Mouse (Mus musculus) intestine, embryonic 15.5 days (tissue): ENCODE results near the gene Klhl31. TPM values are rescaled to one million over a fixed set of nuclear protein-coding genes. Genes with fewer than 3 reads are reported as not detected.

Experiments
- ATAC-seq: fragments of 200-750 bp; cut with Nextera tagmentation; 2 replicates; pipeline ENCODE4 v1.8.0; 2017; ENCODE audit warnings: moderate TSS enrichment, moderate library complexity
- H3K27ac ChIP-seq: fragments of 300-500 bp; sonication (generic); 2 replicates; pipeline ENCODE4 v1.5.1; 2015; ENCODE audit warnings: mild to moderate bottlenecking, inconsistent platforms
- H3K27me3 ChIP-seq: fragments of 300-500 bp; sonication (generic); replicated peaks from 2 replicates; pipeline ENCODE4 v1.6.1; 2015; ENCODE audit warnings: inconsistent platforms
- H3K36me3 ChIP-seq: fragments of 300-500 bp; sonication (generic); 2 replicates; pipeline ENCODE4 v1.6.1; 2015; ENCODE audit warnings: inconsistent platforms
- H3K4me1 ChIP-seq: fragments of 300-500 bp; sonication (generic); replicated peaks from 2 replicates; pipeline ENCODE4 v1.6.1; 2015; ENCODE audit warnings: inconsistent platforms
- H3K4me2 ChIP-seq: fragments of 300-500 bp; sonication (generic); replicated peaks from 2 replicates; pipeline ENCODE4 v1.6.1; 2015; ENCODE audit warnings: mild to moderate bottlenecking, inconsistent platforms
- H3K4me3 ChIP-seq: fragments of 300-500 bp; sonication (generic); replicated peaks from 2 replicates; pipeline ENCODE4 v1.5.1; 2015; ENCODE audit warnings: inconsistent platforms
- H3K9ac ChIP-seq: fragments of 300-500 bp; sonication (generic); 2 replicates; pipeline ENCODE4 v1.6.1; 2015; ENCODE audit warnings: inconsistent platforms
- H3K9me3 ChIP-seq: fragments of 300-500 bp; sonication (generic); 2 replicates; pipeline ENCODE4 v1.6.1; 2016; ENCODE audit warnings: inconsistent platforms
- WGBS: fragments of 180-500 bp; shearing (Covaris S2); methylation state at CpG from one replicate; pipeline ENCODE4 v1.1.7; 2015; 5-methylcytosine and 5-hydroxymethylcytosine counted together
- polyA plus RNA-seq: library from polyadenylated mRNA; unstranded; fragments of >200 nt; fragmentation: Nextera tagmentation; extraction: Ambion mirVana; gene quantifications from 2 replicates; pipeline ENCODE4 v1.2.1, GENCODE M21; 2015

Gene Klhl31
- polyA plus RNA-seq, 1 experiment from 2014 or later = 0.29 TPM

DNA sequence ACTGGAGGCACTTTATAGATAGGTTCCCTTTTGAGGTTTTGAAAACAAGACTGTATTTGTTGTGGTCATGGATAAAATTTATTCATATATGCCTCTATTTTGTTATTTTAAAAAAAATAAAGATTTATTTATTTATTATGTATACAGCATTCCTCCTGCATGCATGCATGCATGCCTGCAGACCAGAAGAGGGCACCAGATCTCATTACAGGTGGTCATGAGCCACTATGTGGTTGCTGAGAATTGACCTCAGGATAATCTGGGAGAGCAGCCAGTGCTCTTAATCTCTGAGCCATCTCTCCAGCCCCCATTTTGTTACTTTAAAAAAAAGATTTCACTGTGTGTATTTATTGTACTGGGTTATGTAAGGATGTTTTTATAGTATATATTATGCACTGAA is 25.5 kb upstream of the Klhl31 start:
- no peaks in the 10 kb centered on the region for H3K27me3 ChIP-seq
- H3K4me3 ChIP-seq = no peak overlapping the region
- no peaks in the 10 kb centered on the region for H3K36me3 ChIP-seq
- no peak overlapping the region for H3K27ac ChIP-seq
- H3K4me2 ChIP-seq = no peak overlapping the region
- no peaks in the 10 kb centered on the region for H3K9me3 ChIP-seq
- H3K4me1 ChIP-seq = no peaks in the 10 kb centered on the region
- no peak for ATAC-seq
- H3K9ac ChIP-seq = no peak overlapping the region

- WGBS = 53% methylated on average over 4 of the region's 4 CpGs
- Histone ChIP-seq H3K27ac (no peak overlapping the region), H3K4me3 (no peak overlapping the region), H3K9me3 (no peaks in the 10 kb centered on the region), H3K4me2 (no peak overlapping the region), H3K4me1 (no peaks in the 10 kb centered on the region), H3K36me3 (no peaks in the 10 kb centered on the region), H3K9ac (no peak overlapping the region), H3K27me3 (no peaks in the 10 kb centered on the region)
- ATAC-seq = peak; percentile 86
These were observed 24.0 kb upstream of the Klhl31 start for GRCm38 (mm10) chr9:77612349-77612748.

DNA sequence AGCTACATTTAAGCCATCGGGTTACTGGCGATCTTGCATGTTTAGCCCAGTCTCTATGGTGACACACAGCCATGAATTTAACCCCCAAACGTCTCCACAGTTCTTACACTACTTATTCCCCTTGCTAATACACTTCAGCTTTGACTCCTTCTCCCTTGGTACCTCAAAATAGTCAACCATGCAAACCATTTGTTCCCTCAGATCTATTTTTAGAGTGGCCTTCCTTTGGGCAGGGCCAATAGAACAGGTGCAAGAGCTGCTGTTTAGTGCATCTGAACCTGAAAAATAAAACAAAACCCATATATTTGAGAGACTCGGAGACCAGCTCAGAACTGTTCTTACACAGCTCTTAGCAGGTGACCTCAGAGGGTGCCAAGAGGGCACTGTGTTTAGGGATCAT is 20.4 kb upstream of the Klhl31 start:
- WGBS = 65% methylated on average over 4 of the region's 4 CpGs
- ATAC-seq = no peak
- Histone ChIP-seq H3K9me3 (no peaks in the 10 kb centered on the region), H3K4me1 (no peaks in the 10 kb centered on the region), H3K27me3 (no peaks in the 10 kb centered on the region), H3K4me3 (no peak overlapping the region), H3K36me3 (no peaks in the 10 kb centered on the region), H3K9ac (no peak overlapping the region), H3K4me2 (no peak overlapping the region), H3K27ac (no peak overlapping the region)

GRCm38 (mm10) chr9:77616796-77617195 is 19.5 kb upstream of the Klhl31 start:
- Histone ChIP-seq H3K27ac (no peak overlapping the region), H3K4me1 (no peaks in the 10 kb centered on the region), H3K9me3 (no peaks in the 10 kb centered on the region), H3K4me2 (no peak overlapping the region), H3K4me3 (no peak overlapping the region), H3K9ac (no peak overlapping the region), H3K36me3 (no peaks in the 10 kb centered on the region), H3K27me3 (no peaks in the 10 kb centered on the region)
- no peak for ATAC-seq
- WGBS = 55% methylated on average over 4 of the region's 4 CpGs

DNA sequence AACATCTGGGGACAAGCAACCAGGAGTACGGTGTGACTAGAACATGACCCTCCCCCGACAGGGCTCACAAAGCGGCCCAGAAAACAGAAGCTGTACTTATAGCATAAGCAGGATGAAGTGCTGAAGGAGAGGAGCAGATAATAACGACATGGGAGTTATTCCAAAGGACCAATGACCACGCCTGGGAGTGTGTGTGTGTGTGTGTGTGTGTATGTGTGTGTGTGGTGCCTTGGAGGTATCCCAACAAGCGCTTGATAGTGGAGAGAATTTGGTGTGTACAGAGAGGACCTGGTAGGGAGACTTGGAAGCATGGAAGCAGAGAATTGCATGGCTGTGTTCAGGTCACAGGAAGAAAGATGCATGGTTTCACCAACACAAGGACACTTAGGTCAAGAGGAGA is 18.5 kb upstream of the Klhl31 start:
- WGBS = 64% methylated on average over 6 of the region's 6 CpGs
- Histone ChIP-seq H3K27me3 (no peaks in the 10 kb centered on the region), H3K4me1 (no peaks in the 10 kb centered on the region), H3K9ac (no peak overlapping the region), H3K4me2 (no peak overlapping the region), H3K36me3 (no peaks in the 10 kb centered on the region), H3K27ac (no peak overlapping the region), H3K9me3 (no peaks in the 10 kb centered on the region), H3K4me3 (no peak overlapping the region)
- no peak for ATAC-seq

DNA sequence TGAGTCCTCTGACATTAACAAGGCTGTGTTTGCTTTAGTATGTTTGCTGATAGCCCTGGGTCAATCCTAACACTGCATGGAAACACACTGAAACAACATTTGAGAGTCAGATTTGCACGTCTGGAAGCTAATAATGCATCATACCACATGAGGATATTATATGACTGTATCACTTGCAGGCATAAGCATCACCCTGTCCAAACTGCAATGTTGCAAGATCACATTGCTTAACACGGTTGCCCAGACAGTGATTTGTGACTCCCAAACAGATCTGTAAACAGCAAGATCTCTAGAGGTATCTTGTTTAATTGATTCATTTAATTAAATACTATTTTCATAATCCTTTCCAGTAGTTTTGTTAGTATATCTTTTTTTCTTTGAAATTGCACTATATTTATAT is 17.9 kb upstream of the Klhl31 start:
- no peaks in the 10 kb centered on the region for H3K27me3 ChIP-seq
- no peak overlapping the region for H3K4me3 ChIP-seq
- no peaks in the 10 kb centered on the region for H3K9me3 ChIP-seq
- no peak for ATAC-seq
- 60% methylated on average over 2 of the region's 2 CpGs for WGBS
- H3K9ac ChIP-seq = no peak overlapping the region
- H3K36me3 ChIP-seq = no peaks in the 10 kb centered on the region
- no peaks in the 10 kb centered on the region for H3K4me1 ChIP-seq
- H3K4me2 ChIP-seq = no peak overlapping the region
- no peak overlapping the region for H3K27ac ChIP-seq

GRCm38 (mm10) chr9:77620077-77620476 is 16.2 kb upstream of the Klhl31 start:
- H3K27ac ChIP-seq = no peak overlapping the region
- 87% methylated on average over 6 of the region's 6 CpGs for WGBS
- no peaks in the 10 kb centered on the region for H3K36me3 ChIP-seq
- no peak for ATAC-seq
- H3K9ac ChIP-seq = no peak overlapping the region
- H3K4me2 ChIP-seq = no peak overlapping the region
- no peak overlapping the region for H3K4me3 ChIP-seq
- H3K27me3 ChIP-seq = no peaks in the 10 kb centered on the region
- H3K9me3 ChIP-seq = no peaks in the 10 kb centered on the region
- H3K4me1 ChIP-seq = no peaks in the 10 kb centered on the region

GRCm38 (mm10) chr9:77620482-77620881 is 15.8 kb upstream of the Klhl31 start:
- Histone ChIP-seq H3K27me3 (no peaks in the 10 kb centered on the region), H3K4me1 (no peaks in the 10 kb centered on the region), H3K4me2 (no peak overlapping the region), H3K4me3 (no peak overlapping the region), H3K9me3 (no peaks in the 10 kb centered on the region), H3K36me3 (no peaks in the 10 kb centered on the region), H3K9ac (no peak overlapping the region), H3K27ac (no peak overlapping the region)
- ATAC-seq = no peak
- WGBS = 52% methylated on average over 2 of the region's 2 CpGs

GRCm38 (mm10) chr9:77622874-77623273 is 13.4 kb upstream of the Klhl31 start:
- no peaks in the 10 kb centered on the region for H3K36me3 ChIP-seq
- H3K27me3 ChIP-seq = no peaks in the 10 kb centered on the region
- no peak overlapping the region for H3K4me3 ChIP-seq
- no peak overlapping the region for H3K4me2 ChIP-seq
- no peaks in the 10 kb centered on the region for H3K9me3 ChIP-seq
- H3K27ac ChIP-seq = no peak overlapping the region
- WGBS = 82% methylated on average over 1 of the region's 1 CpGs
- no peak overlapping the region for H3K9ac ChIP-seq
- H3K4me1 ChIP-seq = no peaks in the 10 kb centered on the region
- ATAC-seq = no peak

DNA sequence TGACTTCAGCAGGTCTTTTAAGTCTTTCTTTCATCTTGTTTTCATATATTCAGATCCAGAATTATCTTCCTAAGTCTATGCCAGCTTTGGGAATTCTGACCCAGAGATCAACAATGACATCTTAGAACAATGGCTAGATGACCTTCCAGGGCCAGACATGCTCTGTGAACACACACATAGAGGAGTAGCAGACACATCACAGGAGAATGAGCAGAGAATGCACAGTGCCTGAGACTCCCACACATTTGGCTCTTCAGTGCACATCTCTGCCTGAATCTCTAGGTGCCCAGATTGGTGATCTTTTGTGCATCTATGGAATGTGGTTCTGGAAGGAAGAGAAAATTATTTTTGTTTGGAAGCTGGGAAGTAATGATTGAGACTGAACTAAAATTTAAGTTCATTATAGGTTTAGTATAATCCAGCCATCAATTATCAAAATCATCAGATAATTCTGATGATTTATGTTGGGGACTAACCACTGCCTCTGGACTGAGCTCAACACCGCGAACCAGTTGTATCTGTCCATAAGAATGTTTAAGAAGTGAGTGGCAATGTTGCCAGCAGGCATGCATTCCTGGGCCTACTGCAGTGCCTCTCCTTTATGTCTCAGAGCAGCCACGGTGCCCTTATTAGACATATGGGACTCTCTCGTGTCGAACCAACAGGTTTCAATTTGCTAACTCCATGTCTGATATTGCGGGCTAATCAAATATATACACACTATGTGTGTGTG is 12.8 kb upstream of the Klhl31 start:
- no peak for ATAC-seq
- Histone ChIP-seq H3K27me3 (no peaks in the 10 kb centered on the region), H3K4me1 (no peaks in the 10 kb centered on the region), H3K9me3 (no peaks in the 10 kb centered on the region), H3K36me3 (no peaks in the 10 kb centered on the region), H3K9ac (no peak overlapping the region), H3K27ac (no peak overlapping the region), H3K4me3 (no peak overlapping the region), H3K4me2 (no peak overlapping the region)
- 92% methylated on average over 6 of the region's 6 CpGs for WGBS

GRCm38 (mm10) chr9:77624171-77624570 is 12.1 kb upstream of the Klhl31 start:
- H3K4me2 ChIP-seq = no peak overlapping the region
- H3K27ac ChIP-seq = no peak overlapping the region
- H3K4me3 ChIP-seq = no peak overlapping the region
- no peaks in the 10 kb centered on the region for H3K36me3 ChIP-seq
- H3K4me1 ChIP-seq = no peaks in the 10 kb centered on the region
- H3K27me3 ChIP-seq = no peaks in the 10 kb centered on the region
- H3K9me3 ChIP-seq = no peaks in the 10 kb centered on the region
- H3K9ac ChIP-seq = no peak overlapping the region
- WGBS = 86% methylated on average over 5 of the region's 5 CpGs
- ATAC-seq = no peak

GRCm38 (mm10) chr9:77628676-77629075 is 7.6 kb upstream of the Klhl31 start:
- 80% methylated on average over 10 of the region's 10 CpGs for whole genome bisulfite sequencing
- H3K27ac ChIP-seq = no peak overlapping the region
- H3K9ac ChIP-seq = no peak overlapping the region
- ATAC-seq = no peak
- no peaks in the 10 kb centered on the region for H3K4me1 ChIP-seq
- no peaks in the 10 kb centered on the region for H3K9me3 ChIP-seq
- H3K27me3 ChIP-seq = no peaks in the 10 kb centered on the region
- no peak overlapping the region for H3K4me3 ChIP-seq
- no peak overlapping the region for H3K4me2 ChIP-seq
- H3K36me3 ChIP-seq = no peaks in the 10 kb centered on the region

DNA sequence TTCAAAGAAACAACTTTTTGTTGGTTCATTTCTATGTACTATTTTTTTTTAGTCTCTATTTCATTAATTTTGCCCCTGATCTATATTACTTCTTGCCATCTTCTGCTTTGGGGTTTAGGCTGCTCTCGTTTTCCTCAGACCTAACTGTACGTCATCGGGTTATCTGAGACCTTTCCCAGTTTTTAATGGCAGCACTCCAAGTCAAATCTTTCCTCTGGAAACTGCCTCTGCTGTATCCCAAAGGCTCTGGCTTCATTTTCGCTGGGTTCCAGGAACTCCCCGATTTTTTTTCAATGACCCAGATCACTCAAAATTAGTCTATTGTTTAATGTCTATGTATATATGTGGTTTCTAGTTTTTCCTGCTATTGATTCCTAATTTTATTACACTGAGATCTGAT is 6.6 kb upstream of the Klhl31 start:
- H3K36me3 ChIP-seq = no peaks in the 10 kb centered on the region
- no peak overlapping the region for H3K4me2 ChIP-seq
- ATAC-seq = no peak
- no peak overlapping the region for H3K9ac ChIP-seq
- H3K27me3 ChIP-seq = no peaks in the 10 kb centered on the region
- H3K9me3 ChIP-seq = no peaks in the 10 kb centered on the region
- no peak overlapping the region for H3K27ac ChIP-seq
- 70% methylated on average over 5 of the region's 5 CpGs for WGBS
- H3K4me3 ChIP-seq = no peak overlapping the region
- no peaks in the 10 kb centered on the region for H3K4me1 ChIP-seq
